Mouse (Mus musculus): ENCODE results near the gene B3gnt3.
"Not testable (repeated sequence)": the region's sequence is repeated elsewhere in the genome, so short reads cannot be mapped to it uniquely, and the experiment has no call there.

Gene B3gnt3

GRCm38 (mm10) chr8:71715531-71715930 lies 13.9 kb upstream of the B3gnt3 start:
- DNase-seq (ENCODE audit: extremely low spot score, low read depth, low spot score) = no peak

GRCm38 (mm10) chr8:71711574-71711973 lies 10.0 kb upstream of the B3gnt3 start:
- no peak for DNase-seq (ENCODE audit: extremely low spot score, low read depth, low spot score)

GRCm38 (mm10) chr8:71709800-71710446 lies 8.3 kb upstream of the B3gnt3 start:
- no peak for DNase-seq (ENCODE audit: extremely low spot score, low read depth, low spot score)

GRCm38 (mm10) chr8:71709134-71709799 lies 7.7 kb upstream of the B3gnt3 start:
- no peak for DNase-seq (ENCODE audit: extremely low spot score, low read depth, low spot score)

GRCm38 (mm10) chr8:71707874-71708273 lies 6.3 kb upstream of the B3gnt3 start:
- DNase-seq (ENCODE audit: extremely low spot score, low read depth, low spot score) = no peak

GRCm38 (mm10) chr8:71703400-71703799 lies 1.8 kb upstream of the B3gnt3 start:
- not testable (repeated sequence) for DNase-seq (ENCODE audit: extremely low spot score, low read depth, low spot score)

- no peak for DNase-seq (ENCODE audit: extremely low spot score, low read depth, low spot score)
These were observed 1.3 kb upstream of the B3gnt3 start for GRCm38 (mm10) chr8:71702923-71703322.

GRCm38 (mm10) chr8:71702087-71702432 lies 471 bp upstream of the B3gnt3 start:
- no peak for DNase-seq (ENCODE audit: extremely low spot score, low read depth, low spot score)

- no peak for DNase-seq (ENCODE audit: extremely low spot score, low read depth, low spot score)
These were observed 908 bp downstream of the B3gnt3 start for GRCm38 (mm10) chr8:71700493-71701269.

GRCm38 (mm10) chr8:71695456-71695855 lies 6.1 kb downstream of the B3gnt3 start:
- not testable (repeated sequence) for DNase-seq (ENCODE audit: extremely low spot score, low read depth, low spot score)

GRCm38 (mm10) chr8:71693166-71694041 lies 8.2 kb downstream of the B3gnt3 start:
- DNase-seq (ENCODE audit: extremely low spot score, low read depth, low spot score) = no peak

- DNase-seq (ENCODE audit: extremely low spot score, low read depth, low spot score) = no peak
These were observed 9.1 kb downstream of the B3gnt3 start for GRCm38 (mm10) chr8:71692509-71692908.

GRCm38 (mm10) chr8:71689028-71689427 lies 12.6 kb downstream of the B3gnt3 start, which contains the start of gene Insl3:
Gene Insl3 (plus strand): TSS chr8:71689214.
- no peak for DNase-seq (ENCODE audit: extremely low spot score, low read depth, low spot score)

- no peak for DNase-seq (ENCODE audit: extremely low spot score, low read depth, low spot score)
These were observed 14.0 kb downstream of the B3gnt3 start for GRCm38 (mm10) chr8:71687616-71688015.

GRCm38 (mm10) chr8:71686143-71686734 lies 15.3 kb downstream of the B3gnt3 start:
- DNase-seq (ENCODE audit: extremely low spot score, low read depth, low spot score) = no peak

- DNase-seq (ENCODE audit: extremely low spot score, low read depth, low spot score) = no peak
These were observed 16.0 kb downstream of the B3gnt3 start for GRCm38 (mm10) chr8:71685573-71685972.

- no peak for DNase-seq (ENCODE audit: extremely low spot score, low read depth, low spot score)
These were observed 16.9 kb downstream of the B3gnt3 start for GRCm38 (mm10) chr8:71684701-71685100.

GRCm38 (mm10) chr8:71682832-71683231 lies 18.8 kb downstream of the B3gnt3 start:
- DNase-seq (ENCODE audit: extremely low spot score, low read depth, low spot score) = no peak

- no peak for DNase-seq (ENCODE audit: extremely low spot score, low read depth, low spot score)
These were observed 20.1 kb downstream of the B3gnt3 start for GRCm38 (mm10) chr8:71681369-71681915.

- no peak for DNase-seq (ENCODE audit: extremely low spot score, low read depth, low spot score)
These were observed 21.1 kb downstream of the B3gnt3 start for GRCm38 (mm10) chr8:71680471-71680870.
